Mouse (Mus musculus) G1E (cell line): ENCODE measurements around the gene Erg.

Experiments used
- CTCF ChIP-seq: IDR thresholded peaks from 2 replicates; pipeline ENCODE4 v1.5.1; 2012; ENCODE audit warnings: low read depth, low read length, inconsistent platforms, mixed read lengths
- GATA1 ChIP-seq: IDR thresholded peaks from 2 replicates; pipeline ENCODE4 v1.6.1; 2012; ENCODE audit warnings: borderline replicate concordance, low read length, inconsistent platforms, mixed read lengths
- GATA2 ChIP-seq: IDR thresholded peaks from 2 replicates; pipeline ENCODE4 v1.6.1; 2012; ENCODE audit warnings: low read depth, low read length, inconsistent platforms, borderline replicate concordance
- TAL1 ChIP-seq: conservative IDR thresholded peaks from 2 replicates; pipeline ENCODE4 v1.6.1; 2012; ENCODE audit warnings: low read depth, low read length, inconsistent platforms, mixed read lengths

DNA sequence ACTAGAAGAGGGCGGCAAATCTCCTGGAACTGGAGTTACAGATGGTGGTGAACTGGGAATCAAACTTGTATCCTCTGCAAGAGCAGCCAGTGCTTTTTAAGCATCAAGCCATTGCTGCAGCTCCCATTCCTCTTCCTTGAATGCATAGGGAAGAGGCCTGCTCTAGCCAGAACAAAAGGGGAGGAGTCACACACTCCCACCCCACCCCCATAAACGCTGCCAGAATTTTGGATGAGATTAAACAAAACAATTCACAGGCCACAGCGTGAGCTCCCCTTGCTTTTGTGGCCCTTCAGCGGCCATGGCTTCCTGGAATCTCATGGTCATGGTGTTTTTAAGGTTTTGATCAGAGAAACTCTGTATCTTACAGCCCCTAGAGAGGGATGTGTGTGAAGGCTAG is 15.4 kb upstream of the Erg start:
- no peak for TF ChIP-seq CTCF
- no peak for TF ChIP-seq TAL1
- TF ChIP-seq GATA2: no peak
- TF ChIP-seq GATA1: no peak
